In genomic region chr15:102404608-102405488, GRCm38 (mm10) we compare ENCODE assay signal across 1 mouse cellular context.
A peak's percentile ranks its signal among the peaks of the same experiment; 100 is the strongest.
TF ChIP-seq lines count a peak whose summit lies in the region.

No protein-coding gene starts in this region.

TF ChIP-seq in MEL, 35 proteins besides CTCF, POLR2A, EP300 and RAD21:
- TF ChIP-seq BHLHE40 (IDR thresholded peaks at IDR 0.05; ENCODE audit: borderline replicate concordance, low read depth, low read length), result no peak
- TF ChIP-seq ZNF384 (IDR thresholded peaks at IDR 0.05; ENCODE audit: low read depth, low read length), result no peak
- TF ChIP-seq KAT2A (conservative IDR thresholded peaks at IDR 0.05; ENCODE audit: low read depth, low read length), result no peak
- TF ChIP-seq ZKSCAN1 (IDR thresholded peaks at IDR 0.05; ENCODE audit: low read depth, low read length), result no peak
- TF ChIP-seq SIN3A (IDR thresholded peaks at IDR 0.05; ENCODE audit: low read length), result peak; percentile 71; the same call in 1 of the 2 replicates
- TF ChIP-seq TCF12 (IDR thresholded peaks at IDR 0.05; ENCODE audit: low read depth, low read length), result no peak
- TF ChIP-seq NRF1 (IDR thresholded peaks at IDR 0.05; ENCODE audit: insufficient read depth, low read depth, low read length, poor library complexity, severe bottlenecking), result no peak
- TF ChIP-seq MAFK (IDR thresholded peaks at IDR 0.05; ENCODE audit: borderline replicate concordance, low read depth, low read length), result no peak
- no peak for TF ChIP-seq ELF1 (IDR thresholded peaks at IDR 0.05; ENCODE audit: low read depth, low read length)
- no peak; the same call in 1 of the 2 replicates for TF ChIP-seq ETS1 (IDR thresholded peaks at IDR 0.05; ENCODE audit: low read depth, low read length)
- TF ChIP-seq RCOR1 (IDR thresholded peaks at IDR 0.05; ENCODE audit: low read depth, low read length), result no peak
- peak; percentile 85 for TF ChIP-seq MAZ (IDR thresholded peaks at IDR 0.05; ENCODE audit: low read depth, low read length)
- TF ChIP-seq MYB (IDR thresholded peaks at IDR 0.05; ENCODE audit: low read depth, low read length), result no peak
- no peak for TF ChIP-seq GATA1 (IDR thresholded peaks at IDR 0.05; ENCODE audit: low read depth, low read length)
- peak; percentile 97; the same call in 1 of the 2 replicates for TF ChIP-seq POLR2AphosphoS5 (IDR thresholded peaks at IDR 0.05; ENCODE audit: borderline replicate concordance, low read depth, low read length)
- no peak for TF ChIP-seq TBP (IDR thresholded peaks at IDR 0.05; ENCODE audit: low read depth, low read length)
- TF ChIP-seq MXI1 (IDR thresholded peaks at IDR 0.05; ENCODE audit: low read depth, low read length), result peak; percentile 55
- peak; percentile 90; the same call in 1 of the 2 replicates for TF ChIP-seq UBTF (IDR thresholded peaks at IDR 0.05; ENCODE audit: borderline replicate concordance, insufficient read depth, low read depth, low read length)
- TF ChIP-seq MEF2A (IDR thresholded peaks at IDR 0.05; ENCODE audit: extremely low read depth, insufficient replicate concordance, low read depth, low read length, poor library complexity, severe bottlenecking), result no peak
- TF ChIP-seq POLR2AphosphoS2 (IDR thresholded peaks at IDR 0.05; ENCODE audit: low read length), result no peak; the same call in 1 of the 2 replicates
- peak; percentile 75 for TF ChIP-seq ZMIZ1 (IDR thresholded peaks at IDR 0.05; ENCODE audit: low read depth, low read length)
- TF ChIP-seq NELFE (IDR thresholded peaks at IDR 0.05; ENCODE audit: low read depth, low read length), result no peak
- no peak for TF ChIP-seq CHD2 (IDR thresholded peaks at IDR 0.05; ENCODE audit: low read length)
- no peak for TF ChIP-seq TAL1 (IDR thresholded peaks at IDR 0.05; ENCODE audit: low read length)
- TF ChIP-seq JUND (IDR thresholded peaks at IDR 0.05; ENCODE audit: low read depth, low read length), result 0 out of 2 replicates have a peak, but pooled peaks have one; percentile 51
- no peak for TF ChIP-seq MAX (IDR thresholded peaks at IDR 0.05; ENCODE audit: low read length)
- TF ChIP-seq USF1 (IDR thresholded peaks at IDR 0.05; ENCODE audit: low read depth, low read length), result no peak
- no peak for TF ChIP-seq ZC3H11A (IDR thresholded peaks at IDR 0.05; ENCODE audit: low read depth, low read length)
- TF ChIP-seq E2F4 (IDR thresholded peaks at IDR 0.05; ENCODE audit: borderline replicate concordance, low read depth, low read length), result no peak
- TF ChIP-seq HCFC1 (IDR thresholded peaks at IDR 0.05; ENCODE audit: low read depth, low read length), result no peak; the same call in 1 of the 2 replicates
- no peak for TF ChIP-seq GABPA (IDR thresholded peaks at IDR 0.05; ENCODE audit: low read depth, low read length)
- TF ChIP-seq CHD1 (IDR thresholded peaks at IDR 0.05; ENCODE audit: low read depth, low read length), result 0 out of 2 replicates have a peak, but pooled peaks have one; percentile 96
- no peak for TF ChIP-seq MYC (IDR thresholded peaks at IDR 0.05; ENCODE audit: low read depth, low read length)
- no peak for TF ChIP-seq SMC3 (IDR thresholded peaks at IDR 0.05; ENCODE audit: low read depth, low read length)
- no peak for TF ChIP-seq USF2 (IDR thresholded peaks at IDR 0.05; ENCODE audit: borderline replicate concordance in 1 of 2, insufficient read depth in 1 of 2, low read depth in 1 of 2, low read length in 2 of 2)
